In the genomic region with DNA sequence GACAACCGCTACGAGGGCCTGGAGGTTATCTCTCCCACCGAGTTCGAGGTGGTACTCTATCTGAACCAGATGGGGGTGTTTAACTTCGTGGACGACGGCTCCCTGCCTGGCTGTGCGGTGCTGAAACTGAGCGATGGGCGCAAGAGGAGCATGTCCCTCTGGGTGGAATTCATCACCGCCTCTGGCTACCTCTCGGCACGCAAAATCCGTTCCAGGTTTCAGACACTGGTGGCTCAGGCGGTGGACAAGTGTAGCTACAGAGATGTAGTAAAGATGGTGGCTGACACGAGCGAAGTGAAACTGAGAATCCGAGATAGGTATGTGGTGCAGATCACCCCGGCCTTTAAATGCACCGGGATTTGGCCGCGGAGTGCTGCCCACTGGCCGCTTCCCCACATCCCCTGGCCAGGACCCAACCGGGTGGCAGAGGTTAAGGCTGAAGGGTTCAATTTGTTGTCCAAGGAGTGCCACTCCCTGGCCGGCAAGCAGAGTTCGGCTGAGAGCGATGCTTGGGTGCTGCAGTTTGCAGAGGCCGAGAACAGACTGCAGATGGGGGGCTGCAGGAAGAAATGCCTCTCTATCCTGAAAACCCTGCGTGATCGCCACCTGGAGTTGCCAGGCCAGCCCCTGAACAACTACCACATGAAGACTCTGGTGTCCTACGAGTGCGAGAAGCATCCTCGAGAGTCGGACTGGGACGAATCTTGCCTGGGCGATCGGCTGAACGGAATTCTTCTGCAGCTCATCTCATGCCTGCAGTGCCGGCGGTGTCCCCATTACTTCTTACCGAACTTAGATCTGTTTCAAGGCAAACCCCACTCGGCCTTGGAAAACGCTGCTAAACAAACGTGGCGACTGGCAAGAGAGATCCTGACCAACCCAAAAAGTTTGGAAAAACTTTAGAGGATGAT, we compare ENCODE assay signal across 8 mouse cellular contexts. TPM values are rescaled to one million over a fixed set of nuclear protein-coding genes. Genes with fewer than 3 reads are reported as not detected.
DNase-seq lines count a peak whose midpoint lies in the region; ATAC-seq and TF ChIP-seq lines count a peak whose summit lies in the region.

No protein-coding gene starts in this region.

- H3K4me3 ChIP-seq in heart, embryonic 11.5 days (ENCODE audit: low read depth, low read length): peak overlapping the region; percentile 43
- peak overlapping the region; percentile 28 for H3K4me3 ChIP-seq in kidney, postnatal 0 days (replicated peaks; ENCODE audit: low read depth, low read length)
- H3K4me3 ChIP-seq in midbrain, embryonic 12.5 days: peak overlapping the region; percentile 70

- DNase-seq in urinary bladder, adult 2 months (ENCODE audit: low spot score): peak; percentile 27
- DNase-seq in urinary bladder, postnatal 10 days (ENCODE audit: low spot score): no peak
- peak; percentile 57 for DNase-seq in embryo, embryonic 10 days (ENCODE audit: low spot score)
- DNase-seq in kidney, postnatal 0 days (ENCODE audit: low spot score): peak; percentile 33
- no peak for DNase-seq in ovary, postnatal 36 days (ENCODE audit: low spot score)
- no peak for DNase-seq in left cerebral cortex, postnatal 25 days (ENCODE audit: low spot score in 2 of 2)

- peak overlapping the region; percentile 71 for H3K4me2 ChIP-seq in heart, embryonic 11.5 days
- H3K4me2 ChIP-seq in kidney, postnatal 0 days (ENCODE audit: low read length): peak overlapping the region; percentile 53
- H3K4me2 ChIP-seq in midbrain, embryonic 12.5 days (replicated peaks): peak overlapping the region; percentile 60

- H3K27ac ChIP-seq in heart, embryonic 11.5 days (ENCODE audit: low read depth, low read length): no peak overlapping the region
- no peak overlapping the region for H3K27ac ChIP-seq in kidney, postnatal 0 days
- H3K27ac ChIP-seq in midbrain, embryonic 12.5 days (replicated peaks): peak overlapping the region; percentile 94

- H3K9ac ChIP-seq in heart, embryonic 11.5 days (ENCODE audit: low read depth, low read length): 0 out of 2 replicates have a peak overlapping the region, but pooled peaks have one; percentile 34
- H3K9ac ChIP-seq in kidney, postnatal 0 days (ENCODE audit: low read depth, low read length): no peak overlapping the region
- H3K9ac ChIP-seq in midbrain, embryonic 12.5 days (replicated peaks): peak overlapping the region; percentile 86

- intact Hi-C loops in left cerebral cortex, postnatal 25 days (cut with DNase I): no loop called here

- H3K9me3 ChIP-seq in heart, embryonic 11.5 days (replicated peaks; ENCODE audit: control insufficient read depth, low read length): no peaks in the 10 kb centered on the region
- H3K9me3 ChIP-seq in kidney, postnatal 0 days (replicated peaks; ENCODE audit: low read length): no peaks in the 10 kb centered on the region
- no peaks in the 10 kb centered on the region for H3K9me3 ChIP-seq in midbrain, embryonic 12.5 days

- H3K27me3 ChIP-seq in heart, embryonic 11.5 days (ENCODE audit: control insufficient read depth, insufficient read depth, low read length): peaks cover 61% of the 10 kb centered on the region
- peaks cover 63% of the 10 kb centered on the region for H3K27me3 ChIP-seq in kidney, postnatal 0 days (ENCODE audit: insufficient read depth, low read length)
- H3K27me3 ChIP-seq in midbrain, embryonic 12.5 days: peaks cover 24% of the 10 kb centered on the region; the same call in 1 of the 2 replicates

- no peak for TF ChIP-seq CTCF in kidney, postnatal 0 days (IDR thresholded peaks at IDR 0.05; ENCODE audit: low read depth)

- no peaks in the 10 kb centered on the region for H3K36me3 ChIP-seq in heart, embryonic 11.5 days (ENCODE audit: control insufficient read depth, insufficient read depth, low read length)
- no peaks in the 10 kb centered on the region for H3K36me3 ChIP-seq in kidney, postnatal 0 days (ENCODE audit: insufficient read depth, low read length)
- H3K36me3 ChIP-seq in midbrain, embryonic 12.5 days: no peaks in the 10 kb centered on the region

- WGBS in heart, embryonic 11.5 days (ENCODE audit: insufficient replicate concordance): 2% methylated on average over 45 of the region's 45 CpGs
- WGBS in kidney, postnatal 0 days: 21% methylated on average over 45 of the region's 45 CpGs
- WGBS in midbrain, embryonic 12.5 days: 1% methylated on average over 45 of the region's 45 CpGs

- H3K4me1 ChIP-seq in heart, embryonic 11.5 days (ENCODE audit: control insufficient read depth, insufficient read depth, low read length): peaks cover 22% of the 10 kb centered on the region
- 0 out of 2 replicates have a peak, but pooled peaks cover 21% of the 10 kb centered on the region for H3K4me1 ChIP-seq in kidney, postnatal 0 days (replicated peaks; ENCODE audit: insufficient read depth, low read length)
- H3K4me1 ChIP-seq in midbrain, embryonic 12.5 days: peaks cover 49% of the 10 kb centered on the region

- ATAC-seq in heart, embryonic 11.5 days (replicated peaks; ENCODE audit: insufficient number of reproducible peaks, low FRiP score, low TSS enrichment): no peak
- ATAC-seq in kidney, postnatal 0 days (replicated peaks; ENCODE audit: low FRiP score, low read depth): no peak
- ATAC-seq in midbrain, embryonic 12.5 days (ENCODE audit: low FRiP score, low read depth): no peak

RNA-seq across cellular contexts. Expression of gene Mab21l1, which starts 1.1 kb away (rescaled TPM):
- polyA plus RNA-seq in urinary bladder, adult 2 months (2012; rRNA removed): 0.50 and 0.53 TPM in 2 replicates
- polyA plus RNA-seq in heart, embryonic 11.5 days (2014; fragmentation: Nextera tagmentation; extraction: Ambion mirVana): 0.89 and 0.93 TPM in 2 replicates
- polyA plus RNA-seq in kidney, postnatal 0 days (2015; fragmentation: Nextera tagmentation; extraction: Ambion mirVana): 0.20 and 0.23 TPM in 2 replicates
- 148 and 164 TPM in 2 replicates for polyA plus RNA-seq in midbrain, embryonic 12.5 days (2016; fragmentation: Nextera tagmentation; extraction: Ambion mirVana)
- 1 to 10 TPM; 1.1 to 1.8 TPM for total RNA-seq in left cerebral cortex, postnatal 25 days (2021)

Comparison
In these comparisons a context has a peak if more than half of its experiments do, and no peak if none do; other contexts are left out.
1. DNase-seq: peak in urinary bladder, adult 2 months (single experiment), embryo, embryonic 10 days (single experiment) and kidney, postnatal 0 days (single experiment); none in urinary bladder, postnatal 10 days (single experiment), ovary, postnatal 36 days (single experiment) and left cerebral cortex, postnatal 25 days (0 of 2).
2. RNA of gene Mab21l1, which starts 1.1 kb away (polyA plus RNA-seq): 148 to 164 TPM in midbrain, embryonic 12.5 days; 0.89 to 0.93 TPM in heart, embryonic 11.5 days, 0.50 to 0.53 TPM in urinary bladder, adult 2 months and 0.20 to 0.23 TPM in kidney, postnatal 0 days; every median in the first group is over 10 times any median in the second.
3. Peak in every context shown above with its lines, with median percentiles within 50 percentile points of each other: H3K4me2 ChIP-seq and H3K4me3 ChIP-seq.